Mouse (Mus musculus) v-Abl transformed pro-B cells (cell line): Measurements from ENCODE around the gene Pomt1.
"Not testable (repeated sequence)": the region's sequence is repeated elsewhere in the genome, so short reads cannot be mapped to it uniquely, and the experiment has no call there.

Source experiments
- in situ Hi-C, 2 experiments: fragments of 400-800 bp; cut with MboI; formaldehyde crosslinking; loops; one replicate each; pipeline ENCODE4 v1.15.1; 2025; ENCODE audit not compliant: unreplicated experiment in 2 of 2

The Pomt1 gene

DNA sequence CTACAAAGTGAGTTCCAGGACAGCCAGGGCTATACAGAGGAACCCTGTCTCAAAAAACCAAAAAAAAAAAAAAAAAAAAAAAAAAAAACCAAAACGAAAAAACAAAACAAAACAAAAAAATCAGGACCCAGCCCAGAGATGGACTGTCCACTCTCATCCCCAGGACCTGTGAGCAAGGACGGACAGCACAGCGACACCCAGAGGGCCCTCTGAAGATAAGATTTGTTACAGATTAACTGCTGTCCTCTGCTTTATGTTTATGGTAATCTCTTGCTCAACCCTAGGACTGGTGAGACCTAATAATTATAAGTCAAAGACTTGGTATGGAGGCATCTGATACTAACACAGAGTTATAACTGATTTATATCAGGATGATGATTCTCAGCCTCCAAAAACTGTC is 39.4 kb downstream of the Pomt1 start:
- in situ Hi-C loops: no loop called here

GRCm38 (mm10) chr2:32282289-32282688 is 45.9 kb downstream of the Pomt1 start:
- in situ Hi-C loops: loop anchor here in 1 of 2 experiments (5.0 kb wide), 2 partner anchors 145 to 310 kb away; partner anchors contain the start of gene Nup214

DNA sequence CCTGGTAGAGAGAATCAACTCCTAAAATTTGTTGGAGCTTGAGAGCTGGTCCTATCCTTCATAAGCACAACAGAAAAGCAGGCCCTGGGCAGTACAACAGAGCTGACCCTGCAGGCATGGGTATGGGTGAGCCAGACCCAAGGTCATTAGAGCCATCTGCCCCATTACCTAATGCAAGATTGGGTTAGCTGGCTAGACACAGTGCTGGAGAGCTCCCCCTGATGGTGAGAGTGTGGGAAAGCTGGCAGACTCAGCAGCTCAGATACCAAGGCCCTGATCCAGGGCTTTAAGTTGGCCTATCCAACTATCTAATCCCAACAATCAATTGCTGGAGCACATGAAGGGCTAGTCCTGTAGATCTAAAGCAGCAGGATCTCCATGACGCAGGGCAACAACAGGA is 46.3 kb downstream of the Pomt1 start:
- in situ Hi-C loops: loop anchor here in 1 of 2 experiments (5.0 kb wide), 2 partner anchors 145 to 310 kb away; partner anchors contain the start of gene Nup214

DNA sequence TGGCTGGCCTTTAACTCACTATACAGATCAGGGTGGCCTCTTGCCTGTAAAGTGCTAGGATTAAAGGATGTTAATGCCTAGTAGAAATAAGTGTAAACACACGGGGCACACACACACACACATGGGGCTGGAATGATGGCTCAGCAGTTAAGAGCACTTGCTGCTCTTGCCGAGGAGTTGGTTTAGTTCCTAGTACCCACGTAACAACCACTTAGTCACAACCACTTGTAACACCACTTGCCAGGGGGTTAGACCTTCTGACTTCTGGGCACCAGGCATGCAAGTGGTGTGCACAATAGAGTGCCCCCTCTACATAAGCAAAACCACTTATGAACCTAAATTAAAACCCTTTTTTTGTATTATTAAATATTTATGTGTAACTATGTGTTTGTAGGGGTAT is 47.6 kb downstream of the Pomt1 start:
- in situ Hi-C loops: loop anchor here in 1 of 2 experiments (5.0 kb wide), 2 partner anchors 147 to 312 kb away; partner anchors contain the start of gene Nup214

DNA sequence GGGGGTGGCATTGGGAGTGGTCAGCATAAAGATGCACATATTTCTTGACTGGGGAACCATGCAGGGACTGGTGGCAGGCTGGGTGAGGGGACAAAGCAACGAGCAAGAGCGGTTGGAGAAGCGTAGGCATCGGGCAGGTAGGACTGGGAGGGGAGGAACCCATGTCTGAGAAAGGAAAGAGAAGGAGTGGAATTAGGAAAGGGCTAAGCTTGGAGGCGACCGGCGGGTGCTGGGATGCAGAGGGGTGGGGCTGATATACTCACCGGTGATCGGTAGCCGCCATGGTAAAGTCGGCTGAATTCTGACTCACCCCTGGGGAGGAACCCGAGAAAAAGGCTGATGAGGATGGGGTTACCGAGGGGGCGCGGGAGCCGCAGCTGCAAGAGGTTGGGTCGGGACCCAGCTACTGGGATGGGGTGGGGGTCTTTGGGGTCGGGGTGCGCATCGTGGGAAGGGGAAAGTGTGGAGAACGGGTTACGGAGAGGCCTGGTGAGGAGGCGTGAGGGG is 51.0 kb downstream of the Pomt1 start, which contains the start of gene Golga2:
TSS of gene Golga2 (plus strand) at position 51 of the 507 bp plus-strand sequence.
- in situ Hi-C loops: loop anchor here in 1 of 2 experiments (5.0 kb wide), 1 partner anchor 150 kb away; no protein-coding TSS in a partner anchor

DNA sequence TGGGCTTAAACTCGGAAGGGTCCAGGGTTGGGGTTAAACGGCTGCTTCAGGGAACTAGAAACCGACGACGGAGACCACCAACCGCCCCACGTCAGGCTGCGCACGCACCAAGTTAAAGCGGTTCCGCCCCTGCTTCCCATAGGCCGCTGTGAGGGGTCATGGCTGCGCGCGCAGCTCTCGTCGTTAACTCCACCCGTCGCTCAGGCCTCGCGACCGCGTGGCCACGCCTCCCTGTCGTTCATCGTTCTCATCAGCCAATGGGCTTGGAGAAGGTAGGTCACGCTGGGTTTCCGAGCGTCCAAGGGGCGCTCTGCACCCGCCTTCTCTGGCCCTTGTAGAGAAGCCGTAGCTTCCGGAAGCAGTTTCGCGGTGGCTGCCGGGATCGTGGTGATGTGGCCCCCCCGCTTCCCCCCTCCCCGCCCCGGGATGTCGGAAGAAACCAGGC is 51.6 kb downstream of the Pomt1 start, which contains the start of gene Swi5:
TSS of gene Swi5 (minus strand) at position 153 of the 445 bp plus-strand sequence.
- in situ Hi-C loops: loop anchor here in 1 of 2 experiments (5.0 kb wide), 1 partner anchor 151 kb away; no protein-coding TSS in a partner anchor

DNA sequence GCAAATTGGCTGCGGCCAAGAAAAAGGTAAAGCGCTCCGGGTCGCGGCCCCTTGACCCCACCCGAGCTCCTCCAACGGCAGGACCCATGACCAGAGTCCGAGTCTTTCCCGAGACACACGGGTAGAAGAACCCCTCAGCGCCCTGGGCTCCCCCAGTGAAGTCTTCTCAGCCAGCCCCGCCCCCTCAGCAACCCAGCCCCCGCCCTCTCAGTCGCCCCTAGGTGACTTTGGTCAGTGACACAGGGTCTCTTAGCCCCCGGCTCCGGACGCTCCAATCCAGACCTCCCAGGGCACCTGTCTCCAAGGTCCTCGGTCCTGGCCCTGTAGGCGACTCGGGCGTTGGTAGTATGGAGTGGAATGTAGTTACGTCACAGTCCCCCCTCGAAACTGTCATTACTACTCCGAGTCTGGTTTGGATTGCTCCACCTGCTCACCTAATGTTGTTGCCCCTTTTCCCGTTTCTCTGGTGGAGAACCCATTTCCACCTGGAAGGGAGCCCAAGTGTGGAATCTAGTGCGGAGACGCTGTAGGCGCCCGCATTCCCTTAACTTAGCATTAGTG is 52.1 kb downstream of the Pomt1 start:
- in situ Hi-C loops: loop anchor here in 1 of 2 experiments (5.0 kb wide), 1 partner anchor 151 kb away; no protein-coding TSS in a partner anchor

- in situ Hi-C loops: loop anchor here in 1 of 2 experiments (5.0 kb wide), 1 partner anchor 152 kb away; no protein-coding TSS in a partner anchor
These were observed 53.2 kb downstream of the Pomt1 start for GRCm38 (mm10) chr2:32289578-32289977.

GRCm38 (mm10) chr2:32294348-32294747 is 58.0 kb downstream of the Pomt1 start:
- in situ Hi-C loops: no loop called here

DNA sequence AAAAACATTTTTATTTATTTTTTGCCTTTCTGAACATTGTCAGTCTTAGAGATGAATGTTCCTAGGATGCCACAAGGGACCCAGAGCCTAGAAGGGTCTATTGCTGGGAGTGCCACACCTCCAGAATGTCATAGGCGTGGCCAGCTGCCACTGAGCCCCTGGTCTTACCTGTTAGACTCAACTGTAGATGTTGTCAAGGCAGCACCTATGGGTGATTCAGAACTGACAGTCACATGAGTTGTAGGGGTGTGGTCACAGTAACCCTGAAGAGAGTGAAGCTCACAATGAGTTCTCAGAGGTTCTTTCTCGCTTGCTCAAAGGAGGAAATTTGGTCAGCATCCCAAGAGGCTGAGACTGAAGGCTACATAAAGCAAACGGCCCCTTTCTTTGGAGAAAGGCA is 58.9 kb downstream of the Pomt1 start:
- in situ Hi-C loops: no loop called here

DNA sequence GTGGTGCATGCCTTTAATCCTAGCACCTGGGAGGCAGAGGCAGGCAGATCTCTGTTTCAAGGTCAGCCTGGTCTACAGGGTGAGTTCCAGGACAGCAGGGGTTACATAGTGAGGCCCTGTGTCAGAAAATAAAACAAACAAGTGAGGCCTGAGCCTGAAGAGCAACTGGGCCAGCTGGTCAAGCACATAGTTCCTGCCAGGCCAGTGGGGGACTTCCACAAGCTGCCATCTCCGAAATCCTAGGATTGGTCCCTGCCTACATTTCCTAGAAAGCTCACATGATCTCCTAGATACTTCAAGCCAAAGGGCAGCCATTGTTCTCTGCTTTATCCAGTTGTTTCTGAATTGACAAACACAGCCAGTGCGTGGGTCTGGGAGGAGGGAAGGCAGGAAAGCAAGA is 59.5 kb downstream of the Pomt1 start:
- in situ Hi-C loops: not testable (repeated sequence)

DNA sequence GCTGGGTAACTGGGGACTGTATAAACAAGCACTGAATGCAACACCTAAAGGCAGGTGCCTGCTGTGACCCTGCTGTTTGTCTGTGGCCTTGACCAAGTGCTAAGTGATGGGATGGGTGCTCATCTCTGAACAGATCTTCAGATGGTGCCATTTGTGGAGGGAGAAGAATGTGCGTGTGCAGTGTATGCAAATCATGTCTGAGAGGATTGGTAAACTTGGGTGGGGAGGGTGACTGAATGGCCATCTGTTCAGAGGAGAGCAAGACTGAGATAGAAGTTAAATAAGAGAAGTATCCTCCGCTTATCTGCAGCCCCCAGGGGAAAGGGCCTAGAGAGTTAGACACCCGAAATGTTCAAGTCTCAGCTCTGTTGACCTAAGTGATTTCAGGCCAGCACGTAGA is 63.1 kb downstream of the Pomt1 start:
- in situ Hi-C loops: no loop called here

GRCm38 (mm10) chr2:32302952-32303351 is 66.6 kb downstream of the Pomt1 start:
- in situ Hi-C loops: loop anchor here (5.0 to 10.0 kb wide), 3 partner anchors 92 to 264 kb away; partner anchors contain the start of gene Ptges2 (in 1 of the 2)

- in situ Hi-C loops: loop anchor here (5.0 to 10.0 kb wide), 3 partner anchors 91 to 263 kb away; partner anchors contain the start of gene Ptges2 (in 1 of the 2)
These were observed 67.9 kb downstream of the Pomt1 start for GRCm38 (mm10) chr2:32304145-32304832.
